Mouse (Mus musculus) heart, embryonic 13.5 days (tissue): ENCODE results near the gene Smdt1. TPM values are rescaled to one million over a fixed set of nuclear protein-coding genes. Genes with fewer than 3 reads are reported as not detected.

Experiments used
- ATAC-seq: fragments of 200-750 bp; cut with Nextera tagmentation; 2 replicates; pipeline ENCODE4 v1.8.0; 2017; ENCODE audit warnings: moderate TSS enrichment; ENCODE audit not compliant: insufficient number of reproducible peaks, low FRiP score, low TSS enrichment; ENCODE audit errors: extremely low read depth
- H3K27ac ChIP-seq: fragments of 300-500 bp; sonication (generic); replicated peaks from 2 replicates; pipeline ENCODE4 v1.5.1; 2015; ENCODE audit warnings: moderate library complexity, mild to moderate bottlenecking, inconsistent platforms
- H3K27me3 ChIP-seq: fragments of 300-500 bp; sonication (generic); replicated peaks from 2 replicates; pipeline ENCODE4 v1.6.1; 2015; ENCODE audit warnings: mild to moderate bottlenecking, inconsistent platforms
- H3K36me3 ChIP-seq: fragments of 300-500 bp; sonication (generic); 2 replicates; pipeline ENCODE4 v1.6.1; 2015; ENCODE audit warnings: mild to moderate bottlenecking, inconsistent platforms
- H3K4me1 ChIP-seq: fragments of 300-500 bp; sonication (generic); 2 replicates; pipeline ENCODE4 v1.6.1; 2015; ENCODE audit warnings: inconsistent platforms
- H3K4me2 ChIP-seq: fragments of 300-500 bp; sonication (generic); 2 replicates; pipeline ENCODE4 v1.6.1; 2015; ENCODE audit warnings: inconsistent platforms, mild to moderate bottlenecking, moderate library complexity
- H3K4me3 ChIP-seq: fragments of 300-500 bp; sonication (generic); 2 replicates; pipeline ENCODE4 v1.5.1; 2015; ENCODE audit warnings: moderate library complexity, mild to moderate bottlenecking, inconsistent platforms
- H3K9ac ChIP-seq: fragments of 300-500 bp; sonication (generic); 2 replicates; pipeline ENCODE4 v1.6.1; 2015; ENCODE audit warnings: inconsistent platforms, mild to moderate bottlenecking, moderate library complexity
- H3K9me3 ChIP-seq: fragments of 300-500 bp; sonication (generic); 2 replicates; pipeline ENCODE4 v1.6.1; 2016; ENCODE audit warnings: inconsistent platforms
- WGBS: fragments of 180-500 bp; shearing (Covaris S2); methylation state at CpG from one replicate; pipeline ENCODE4 v1.1.7; 2015; ENCODE audit warnings: mixed read lengths; 5-methylcytosine and 5-hydroxymethylcytosine counted together
- polyA plus RNA-seq: library from polyadenylated mRNA; unstranded; fragments of >200 nt; fragmentation: Nextera tagmentation; extraction: Ambion mirVana; gene quantifications from 2 replicates; pipeline ENCODE4 v1.2.1, GENCODE M21; 2015

Gene Smdt1
- polyA plus RNA-seq, 1 experiment from 2014 or later = 334 TPM

DNA sequence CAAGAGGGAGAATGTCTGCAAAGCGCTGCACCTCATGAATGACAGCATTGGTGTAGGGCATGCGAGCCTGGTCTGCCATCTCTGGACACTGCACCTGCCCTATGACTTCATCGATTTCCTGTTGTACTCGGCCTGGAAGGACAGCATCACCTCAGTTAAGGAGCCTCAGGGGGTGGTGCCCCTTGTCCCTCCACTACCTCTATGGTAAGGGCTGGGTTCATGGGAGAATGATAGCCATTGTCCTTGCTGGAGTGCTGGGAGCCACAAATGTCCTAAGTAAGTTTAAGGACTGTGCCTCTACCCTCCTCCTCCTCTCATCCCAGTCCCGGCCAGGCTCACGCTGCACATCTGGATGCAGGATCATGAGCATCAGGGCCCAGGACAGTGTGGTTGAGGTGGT is 33.7 kb downstream of the Smdt1 start:
- Histone ChIP-seq H3K4me3 (no peak overlapping the region), H3K9ac (no peak overlapping the region), H3K36me3 (0 out of 2 replicates have a peak, but pooled peaks cover 5% of the 10 kb centered on the region), H3K27ac (no peak overlapping the region), H3K27me3 (no peaks in the 10 kb centered on the region), H3K4me2 (no peak overlapping the region), H3K9me3 (no peaks in the 10 kb centered on the region), H3K4me1 (peaks cover 25% of the 10 kb centered on the region)
- WGBS = 87% methylated on average over 6 of the region's 6 CpGs
- ATAC-seq = no peak

DNA sequence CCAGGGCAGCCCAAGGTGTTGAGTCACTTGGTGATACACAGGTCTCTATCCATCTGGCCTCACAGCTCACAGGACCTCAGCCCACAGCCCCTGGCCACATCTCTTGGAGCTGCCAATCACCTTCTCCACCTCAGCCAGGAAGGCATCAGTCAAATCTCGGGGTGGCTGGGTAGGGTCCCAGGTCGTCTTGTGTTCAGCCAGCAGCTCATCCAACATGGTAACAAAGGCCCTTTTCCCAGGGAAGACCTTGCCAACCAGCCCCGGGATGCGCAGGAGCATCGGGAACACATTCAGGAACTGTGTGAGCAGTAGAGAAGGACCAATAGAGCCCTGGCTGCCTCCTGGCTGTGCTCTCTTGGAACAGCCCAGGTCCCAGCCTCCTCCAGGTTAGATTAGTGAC is 34.2 kb downstream of the Smdt1 start:
- no peak overlapping the region for H3K4me2 ChIP-seq
- H3K4me3 ChIP-seq = no peak overlapping the region
- H3K4me1 ChIP-seq = peaks cover 30% of the 10 kb centered on the region
- H3K36me3 ChIP-seq = 0 out of 2 replicates have a peak, but pooled peaks cover 5% of the 10 kb centered on the region
- H3K27ac ChIP-seq = no peak overlapping the region
- WGBS = 76% methylated on average over 5 of the region's 5 CpGs
- ATAC-seq = no peak
- no peaks in the 10 kb centered on the region for H3K27me3 ChIP-seq
- H3K9me3 ChIP-seq = no peaks in the 10 kb centered on the region
- H3K9ac ChIP-seq = no peak overlapping the region

- no peak overlapping the region for H3K4me2 ChIP-seq
- peaks cover 38% of the 10 kb centered on the region for H3K4me1 ChIP-seq
- WGBS = 82% methylated on average over 5 of the region's 5 CpGs
- H3K9ac ChIP-seq = no peak overlapping the region
- no peaks in the 10 kb centered on the region for H3K27me3 ChIP-seq
- H3K27ac ChIP-seq = no peak overlapping the region
- no peak overlapping the region for H3K4me3 ChIP-seq
- H3K36me3 ChIP-seq = 0 out of 2 replicates have a peak, but pooled peaks cover 5% of the 10 kb centered on the region
- no peaks in the 10 kb centered on the region for H3K9me3 ChIP-seq
- ATAC-seq = no peak
Measured at GRCm38 (mm10) chr15:82374437-82374836, 35.7 kb downstream of the Smdt1 start.

DNA sequence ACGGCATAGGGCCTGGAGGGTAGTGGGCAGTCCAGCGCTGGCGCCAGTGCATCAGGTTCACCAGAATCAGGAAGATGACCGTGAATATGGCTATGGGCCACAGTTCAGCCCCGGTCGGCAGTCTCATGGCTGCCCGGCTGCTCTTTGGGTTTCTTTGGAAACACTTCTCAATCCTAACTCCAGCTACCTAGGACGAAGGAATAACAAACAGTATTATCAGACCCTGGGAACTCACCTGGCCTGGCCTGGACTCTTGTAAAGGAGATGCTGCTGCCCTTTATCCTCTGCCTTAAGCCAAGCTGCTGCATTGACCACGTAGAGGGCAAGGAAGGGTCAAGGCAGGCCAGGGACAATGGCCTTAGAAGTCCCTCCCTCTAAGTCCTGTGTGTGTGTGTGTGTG is 37.1 kb downstream of the Smdt1 start:
- Histone ChIP-seq H3K4me1 (peaks cover 48% of the 10 kb centered on the region), H3K4me3 (no peak overlapping the region), H3K36me3 (0 out of 2 replicates have a peak, but pooled peaks cover 5% of the 10 kb centered on the region), H3K27ac (peak overlapping the region; percentile 65; the same call in 1 of the 2 replicates), H3K9ac (peak overlapping the region; percentile 28; the same call in 1 of the 2 replicates), H3K9me3 (no peaks in the 10 kb centered on the region), H3K27me3 (no peaks in the 10 kb centered on the region), H3K4me2 (no peak overlapping the region)
- 86% methylated on average over 9 of the region's 9 CpGs for WGBS
- no peak for ATAC-seq

DNA sequence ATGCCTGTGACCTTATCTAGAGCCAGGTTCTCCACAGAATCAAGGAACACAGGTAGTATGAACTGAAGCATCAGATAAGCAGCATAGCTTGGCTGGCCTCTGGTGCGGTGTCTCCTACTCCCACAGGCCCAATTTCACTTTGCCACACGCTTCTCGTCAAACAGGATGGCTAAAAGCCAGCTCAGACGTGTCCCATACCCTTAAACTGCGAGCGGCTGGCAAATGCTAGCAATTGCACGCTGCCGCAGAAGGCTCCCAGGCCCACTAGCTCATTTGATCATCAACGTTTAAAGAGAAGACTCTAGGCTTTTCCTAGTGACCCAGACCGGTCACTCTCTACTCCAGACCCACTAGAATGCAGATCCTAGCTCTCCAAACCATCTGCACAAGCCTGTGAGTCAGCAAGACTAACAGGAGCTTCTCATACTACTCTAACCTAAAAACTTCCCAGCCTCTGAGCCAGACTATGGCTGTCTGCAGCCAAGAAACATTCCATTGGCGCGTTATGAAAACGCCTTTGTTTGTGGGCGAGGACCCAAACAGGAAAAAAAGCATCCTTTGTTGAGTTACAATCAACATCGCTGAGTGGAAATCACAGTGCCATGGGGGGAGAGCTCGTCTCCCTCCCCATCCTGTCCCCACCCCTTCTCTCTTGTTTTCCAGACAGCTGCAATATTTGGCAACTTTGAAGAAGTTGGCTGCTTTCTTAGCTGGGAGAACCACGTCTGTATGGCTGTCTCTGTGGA is 37.8 kb downstream of the Smdt1 start:
- H3K36me3 ChIP-seq = 0 out of 2 replicates have a peak, but pooled peaks cover 5% of the 10 kb centered on the region
- no peak for ATAC-seq
- H3K9me3 ChIP-seq = no peaks in the 10 kb centered on the region
- H3K27me3 ChIP-seq = no peaks in the 10 kb centered on the region
- H3K4me2 ChIP-seq = no peak overlapping the region
- peaks cover 52% of the 10 kb centered on the region for H3K4me1 ChIP-seq
- H3K9ac ChIP-seq = peak overlapping the region; percentile 28; the same call in 1 of the 2 replicates
- 62% methylated on average over 17 of the region's 17 CpGs for WGBS
- peak overlapping the region; percentile 65 for H3K27ac ChIP-seq
- no peak overlapping the region for H3K4me3 ChIP-seq

DNA sequence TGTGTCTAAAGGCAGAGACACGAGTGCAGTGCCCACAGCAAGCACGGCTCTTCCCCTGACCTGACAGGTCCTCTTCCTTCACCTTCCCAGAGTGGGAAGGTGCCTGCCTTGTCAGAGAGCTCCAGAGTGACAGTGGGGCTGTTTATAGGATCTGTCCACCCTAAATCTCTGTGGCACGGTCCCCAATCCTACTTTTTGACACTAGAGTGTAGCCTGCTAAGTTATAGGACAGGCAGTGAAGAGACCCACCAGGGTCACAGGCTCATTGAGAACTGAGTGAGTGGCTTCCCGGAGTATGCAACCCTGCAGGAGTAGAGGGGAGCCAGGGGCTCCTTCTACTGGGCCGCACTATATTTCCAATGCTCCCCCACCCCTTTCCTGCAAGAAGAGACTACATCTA is 38.9 kb downstream of the Smdt1 start:
- Histone ChIP-seq H3K4me2 (peak overlapping the region; percentile 75; the same call in 1 of the 2 replicates), H3K27me3 (no peaks in the 10 kb centered on the region), H3K9ac (no peak overlapping the region), H3K27ac (peak overlapping the region; percentile 75), H3K36me3 (0 out of 2 replicates have a peak, but pooled peaks cover 4% of the 10 kb centered on the region), H3K4me3 (no peak overlapping the region), H3K9me3 (no peaks in the 10 kb centered on the region), H3K4me1 (peaks cover 52% of the 10 kb centered on the region)
- no peak for ATAC-seq
- 63% methylated on average over 5 of the region's 5 CpGs for WGBS

DNA sequence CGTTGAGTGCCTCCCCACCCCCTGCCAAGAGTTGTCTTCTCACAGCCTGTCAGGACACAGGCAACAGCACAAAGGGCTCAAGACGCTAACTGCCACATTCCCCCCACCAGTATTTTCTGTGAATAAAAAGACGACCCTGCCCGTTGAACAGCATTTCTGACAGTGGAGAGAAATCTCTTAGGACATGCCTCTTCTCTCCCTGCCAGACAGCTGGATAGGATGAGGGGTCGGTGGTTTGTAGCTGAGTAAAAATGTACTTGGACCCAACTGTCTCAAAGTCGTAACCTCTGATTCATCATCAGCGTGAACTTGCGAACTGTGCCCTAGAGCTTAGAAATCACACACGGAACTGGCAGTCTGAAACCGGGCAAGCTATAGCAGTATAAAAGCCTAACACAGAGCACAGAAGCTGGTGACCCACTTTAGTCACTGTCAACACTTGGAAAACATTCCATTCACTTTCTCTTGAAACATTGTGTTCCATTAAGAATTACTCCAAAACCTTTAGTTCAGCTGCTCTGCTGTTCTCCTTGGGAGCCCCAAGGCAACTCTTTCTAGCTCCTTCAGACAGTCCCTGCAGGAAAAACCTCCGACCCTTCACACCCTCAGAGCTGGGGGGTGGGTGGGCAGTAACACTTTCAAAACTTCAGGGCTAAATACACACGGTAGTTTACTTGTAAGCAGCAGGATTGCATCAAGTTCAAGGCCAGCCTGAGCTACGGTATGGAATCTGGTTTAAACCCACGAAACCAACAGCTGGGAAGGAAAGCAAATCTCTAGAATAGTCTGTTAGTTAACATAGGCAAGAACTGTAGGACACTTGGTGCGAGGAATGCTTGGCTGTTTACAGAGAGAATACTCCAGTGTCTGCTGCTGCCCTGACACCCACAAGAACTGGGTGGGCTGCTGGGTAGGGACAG is 39.8 kb downstream of the Smdt1 start:
- WGBS = 44% methylated on average over 15 of the region's 15 CpGs
- Histone ChIP-seq H3K27me3 (no peaks in the 10 kb centered on the region), H3K9me3 (no peaks in the 10 kb centered on the region), H3K4me3 (peak overlapping the region; percentile 56), H3K4me1 (peaks cover 52% of the 10 kb centered on the region), H3K27ac (peak overlapping the region; percentile 75), H3K9ac (peak overlapping the region; percentile 62), H3K36me3 (no peaks in the 10 kb centered on the region), H3K4me2 (peak overlapping the region; percentile 75)
- no peak for ATAC-seq

DNA sequence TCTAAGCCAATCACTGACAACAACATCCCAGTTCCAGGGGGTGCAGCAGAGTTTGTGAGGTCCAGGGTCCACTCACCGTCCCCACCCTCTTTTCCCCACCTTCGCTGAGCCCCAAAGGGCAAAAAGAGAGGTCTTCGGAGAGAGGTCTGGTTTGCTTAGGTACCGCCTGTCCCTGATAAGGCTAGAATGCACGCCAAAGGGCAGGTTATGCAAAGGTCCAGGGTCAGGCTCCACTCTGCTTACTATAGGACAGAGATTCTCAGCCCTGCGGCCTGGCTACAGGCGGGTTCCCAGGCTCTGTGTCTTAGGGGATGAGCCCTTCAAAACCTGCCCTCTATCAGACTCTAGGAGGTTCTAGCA is 40.7 kb downstream of the Smdt1 start:
- Histone ChIP-seq H3K27ac (peak overlapping the region; percentile 75), H3K4me2 (peak overlapping the region; percentile 75), H3K27me3 (no peaks in the 10 kb centered on the region), H3K4me3 (peak overlapping the region; percentile 56), H3K9me3 (no peaks in the 10 kb centered on the region), H3K36me3 (no peaks in the 10 kb centered on the region), H3K4me1 (peaks cover 52% of the 10 kb centered on the region), H3K9ac (peak overlapping the region; percentile 80)
- ATAC-seq = no peak
- WGBS = 10% methylated on average over 7 of the region's 7 CpGs

DNA sequence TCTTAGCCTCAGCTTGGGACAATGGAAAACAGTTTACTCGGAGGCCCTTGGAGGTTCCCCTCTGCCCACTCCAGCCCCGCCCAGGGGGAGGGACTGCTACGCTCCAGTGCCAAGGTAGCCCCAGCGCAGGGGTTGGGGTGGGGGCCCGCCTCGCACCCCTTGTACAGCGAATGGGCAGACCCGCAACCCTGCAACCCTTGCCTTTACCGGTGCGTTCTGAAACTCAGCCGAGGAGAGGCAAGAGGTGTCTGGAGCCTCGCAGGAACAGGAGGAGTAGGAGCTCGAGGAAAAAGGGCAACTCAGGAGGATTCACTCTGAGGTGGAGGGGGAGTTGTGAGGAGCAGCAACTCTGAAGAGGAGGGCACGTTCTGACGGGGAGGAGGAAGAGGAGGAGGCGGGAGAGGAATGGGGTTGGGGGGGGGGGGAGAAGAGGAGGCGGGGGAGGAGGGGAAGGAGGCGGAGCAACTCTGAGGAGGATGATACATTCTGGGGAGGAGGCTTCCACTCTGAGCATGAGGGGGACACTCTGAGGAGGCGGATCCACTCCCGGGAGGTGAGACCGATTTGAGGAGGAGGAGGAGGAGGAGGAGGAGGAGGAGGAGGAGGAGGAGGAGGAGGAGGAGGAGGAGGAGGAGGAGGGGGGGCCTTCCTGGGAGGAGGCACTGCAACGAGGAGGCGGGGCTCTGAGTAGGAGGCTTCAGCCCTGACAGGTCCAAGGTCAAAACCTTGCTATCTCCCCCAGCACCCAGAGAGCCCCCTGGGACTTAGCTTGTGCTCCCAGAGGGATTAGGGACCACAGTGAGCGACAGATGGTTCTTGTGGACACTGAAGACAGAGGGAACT is 41.3 kb downstream of the Smdt1 start, which contains the start of gene Cyp2d22:
Cyp2d22 (minus strand) TSS at position 390 of the 843 bp plus-strand sequence.
- H3K27me3 ChIP-seq = no peaks in the 10 kb centered on the region
- ATAC-seq = peak; percentile 77
- peaks cover 52% of the 10 kb centered on the region for H3K4me1 ChIP-seq
- H3K27ac ChIP-seq = peak within 1 kb of the TSS; percentile 75
- H3K9me3 ChIP-seq = no peaks in the 10 kb centered on the region
- H3K9ac ChIP-seq = peak within 1 kb of the TSS; percentile 80
- WGBS = 1% methylated on average over 18 of the region's 24 CpGs
- peak within 1 kb of the TSS; percentile 75 for H3K4me2 ChIP-seq
- no peaks in the 10 kb centered on the region for H3K36me3 ChIP-seq
- H3K4me3 ChIP-seq = peak within 1 kb of the TSS; percentile 56

DNA sequence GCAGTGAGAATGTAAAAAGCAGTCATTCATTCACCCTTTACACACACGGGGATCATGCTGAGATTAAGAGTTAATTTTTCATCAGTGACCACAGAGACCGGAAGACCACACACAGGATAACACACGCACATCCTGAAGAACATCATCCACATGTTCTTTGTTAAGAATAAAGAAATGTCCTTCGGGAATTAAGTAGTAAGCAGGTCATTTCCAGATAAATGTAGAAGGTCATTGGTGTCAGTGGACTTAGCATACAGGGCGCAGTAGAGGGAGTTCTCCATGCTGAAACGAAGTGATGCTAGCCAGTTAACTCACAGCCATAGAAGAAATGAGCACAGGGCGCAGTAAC is 41.9 kb downstream of the Smdt1 start:
- H3K36me3 ChIP-seq = no peaks in the 10 kb centered on the region
- H3K9me3 ChIP-seq = no peaks in the 10 kb centered on the region
- no peaks in the 10 kb centered on the region for H3K27me3 ChIP-seq
- H3K27ac ChIP-seq = peak overlapping the region; percentile 46
- H3K9ac ChIP-seq = peak overlapping the region; percentile 80
- H3K4me1 ChIP-seq = peaks cover 51% of the 10 kb centered on the region
- ATAC-seq = no peak
- 33% methylated on average over 7 of the region's 7 CpGs for WGBS
- H3K4me2 ChIP-seq = peak overlapping the region; percentile 75
- peak overlapping the region; percentile 56 for H3K4me3 ChIP-seq
